Mouse (Mus musculus): ENCODE results near the gene A930033H14Rik. TPM values are rescaled to one million over a fixed set of nuclear protein-coding genes. Genes with fewer than 3 reads are reported as not detected.

The A930033H14Rik gene
- polyA plus RNA-seq, 1 experiment from 2014 or later = 0.81 TPM

GRCm38 (mm10) chr10:69184903-69185302, 28.0 kb downstream of the A930033H14Rik start:
- no peak for DNase-seq (ENCODE audit: low spot score)
- no peak overlapping the region for H3K4me3 ChIP-seq
- no peaks in the 10 kb centered on the region for H3K4me1 ChIP-seq (replicated peaks)
- no peak overlapping the region for H3K27ac ChIP-seq
- WGBS = 92% methylated on average over 4 of the region's 4 CpGs
- H3K27me3 ChIP-seq (ENCODE audit: insufficient read depth, poor library complexity, severe bottlenecking) = no peaks in the 10 kb centered on the region
- H3K36me3 ChIP-seq = no peaks in the 10 kb centered on the region
- no peaks in the 10 kb centered on the region for H3K9me3 ChIP-seq

GRCm38 (mm10) chr10:69180997-69181396, 31.9 kb downstream of the A930033H14Rik start:
- no peaks in the 10 kb centered on the region for H3K9me3 ChIP-seq
- no peaks in the 10 kb centered on the region for H3K27me3 ChIP-seq (ENCODE audit: insufficient read depth, poor library complexity, severe bottlenecking)
- WGBS = 82% methylated on average over 3 of the region's 3 CpGs
- H3K36me3 ChIP-seq = no peaks in the 10 kb centered on the region
- H3K4me1 ChIP-seq (replicated peaks) = no peaks in the 10 kb centered on the region
- no peak overlapping the region for H3K27ac ChIP-seq
- DNase-seq (ENCODE audit: low spot score) = no peak
- H3K4me3 ChIP-seq = no peak overlapping the region

DNA sequence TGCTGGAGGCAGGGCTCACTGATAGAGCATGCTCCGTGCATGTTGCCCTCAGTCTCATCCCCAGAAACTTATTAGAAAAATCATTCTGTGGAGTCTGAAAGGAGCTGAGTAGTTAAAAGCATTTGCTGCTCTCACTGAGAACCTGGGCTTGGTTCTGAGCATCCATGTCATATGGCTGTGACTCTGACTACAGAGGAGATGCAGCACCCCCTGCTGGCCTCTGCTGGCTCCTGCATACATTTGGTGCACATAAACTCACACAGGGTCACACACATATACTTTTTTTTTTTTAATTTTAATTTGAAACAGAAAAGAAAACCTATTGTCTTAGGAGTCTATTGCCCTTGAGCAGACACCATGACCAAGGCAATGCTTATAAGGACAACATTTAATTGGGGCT, 33.6 kb downstream of the A930033H14Rik start:
- DNase-seq (ENCODE audit: low spot score) = no peak
- 93% methylated on average over 1 of the region's 1 CpGs for WGBS
- Histone ChIP-seq H3K9me3 (no peaks in the 10 kb centered on the region), H3K36me3 (no peaks in the 10 kb centered on the region), H3K27me3 (ENCODE audit: insufficient read depth, poor library complexity, severe bottlenecking) (no peaks in the 10 kb centered on the region), H3K4me3 (no peak overlapping the region), H3K27ac (no peak overlapping the region), H3K4me1 (replicated peaks) (no peaks in the 10 kb centered on the region)

- Histone ChIP-seq H3K27me3 (ENCODE audit: insufficient read depth, poor library complexity, severe bottlenecking) (no peaks in the 10 kb centered on the region), H3K4me1 (replicated peaks) (no peaks in the 10 kb centered on the region), H3K9me3 (no peaks in the 10 kb centered on the region), H3K36me3 (no peaks in the 10 kb centered on the region), H3K4me3 (no peak overlapping the region), H3K27ac (no peak overlapping the region)
- 83% methylated on average over 3 of the region's 3 CpGs for WGBS
- no peak for DNase-seq (ENCODE audit: low spot score)
Observed at GRCm38 (mm10) chr10:69176116-69176515, 36.8 kb downstream of the A930033H14Rik start.

- Histone ChIP-seq H3K4me3 (no peak overlapping the region), H3K36me3 (no peaks in the 10 kb centered on the region), H3K27ac (no peak overlapping the region), H3K4me1 (replicated peaks) (no peaks in the 10 kb centered on the region), H3K27me3 (ENCODE audit: insufficient read depth, poor library complexity, severe bottlenecking) (no peaks in the 10 kb centered on the region), H3K9me3 (no peaks in the 10 kb centered on the region)
- no peak for DNase-seq (ENCODE audit: low spot score)
- 85% methylated on average over 3 of the region's 3 CpGs for WGBS
Observed at GRCm38 (mm10) chr10:69172412-69172811, 40.5 kb downstream of the A930033H14Rik start.

GRCm38 (mm10) chr10:69166514-69166913, 46.4 kb downstream of the A930033H14Rik start:
- H3K27me3 ChIP-seq (ENCODE audit: insufficient read depth, poor library complexity, severe bottlenecking) = no peaks in the 10 kb centered on the region
- H3K4me1 ChIP-seq (replicated peaks) = no peaks in the 10 kb centered on the region
- WGBS = 90% methylated on average over 12 of the region's 12 CpGs
- H3K36me3 ChIP-seq = no peaks in the 10 kb centered on the region
- H3K27ac ChIP-seq = no peak overlapping the region
- 0 out of 2 replicates have a peak, but pooled peaks cover 3% of the 10 kb centered on the region for H3K9me3 ChIP-seq
- DNase-seq (ENCODE audit: low spot score) = no peak
- H3K4me3 ChIP-seq = no peak overlapping the region

DNA sequence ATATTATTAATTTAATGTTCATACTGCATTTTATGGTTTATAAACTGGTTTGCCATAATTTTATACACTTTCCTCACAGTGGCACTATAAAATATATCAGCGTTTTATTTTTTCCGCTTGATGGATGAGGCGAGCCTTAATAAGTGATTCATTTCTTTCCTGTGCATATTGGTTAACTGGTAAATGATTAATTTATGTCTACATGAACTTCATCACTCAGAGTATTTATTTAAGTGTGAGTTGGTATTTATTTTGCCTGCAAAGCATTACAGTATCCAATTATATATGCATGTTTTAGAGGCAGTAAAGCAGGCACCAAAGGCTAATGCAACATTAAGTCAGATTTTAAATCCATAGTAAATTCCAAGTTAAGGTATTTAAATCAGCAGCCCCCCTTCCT, 47.1 kb downstream of the A930033H14Rik start:
- no peak overlapping the region for H3K27ac ChIP-seq
- H3K4me1 ChIP-seq (replicated peaks) = no peaks in the 10 kb centered on the region
- no peaks in the 10 kb centered on the region for H3K36me3 ChIP-seq
- 90% methylated on average over 3 of the region's 3 CpGs for WGBS
- H3K27me3 ChIP-seq (ENCODE audit: insufficient read depth, poor library complexity, severe bottlenecking) = no peaks in the 10 kb centered on the region
- 0 out of 2 replicates have a peak, but pooled peaks cover 3% of the 10 kb centered on the region for H3K9me3 ChIP-seq
- no peak for DNase-seq (ENCODE audit: low spot score)
- no peak overlapping the region for H3K4me3 ChIP-seq

GRCm38 (mm10) chr10:69165125-69165524, 47.8 kb downstream of the A930033H14Rik start:
- 59% methylated on average over 7 of the region's 7 CpGs for WGBS

GRCm38 (mm10) chr10:69163216-69163615, 49.7 kb downstream of the A930033H14Rik start:
- 89% methylated on average over 5 of the region's 5 CpGs for WGBS
- Histone ChIP-seq H3K9me3 (0 out of 2 replicates have a peak, but pooled peaks cover 3% of the 10 kb centered on the region), H3K4me1 (replicated peaks) (no peaks in the 10 kb centered on the region), H3K27me3 (ENCODE audit: insufficient read depth, poor library complexity, severe bottlenecking) (no peaks in the 10 kb centered on the region), H3K4me3 (no peak overlapping the region), H3K27ac (no peak overlapping the region), H3K36me3 (no peaks in the 10 kb centered on the region)
- no peak for DNase-seq (ENCODE audit: low spot score)

More at GRCm38 (mm10) chr10:69165125-69165524, 47.8 kb downstream of the A930033H14Rik start:
- no peak overlapping the region for H3K4me3 ChIP-seq
- 0 out of 2 replicates have a peak, but pooled peaks cover 3% of the 10 kb centered on the region for H3K9me3 ChIP-seq
- H3K4me1 ChIP-seq (replicated peaks) = no peaks in the 10 kb centered on the region
- DNase-seq (ENCODE audit: low spot score) = no peak
- H3K27ac ChIP-seq = no peak overlapping the region
- H3K36me3 ChIP-seq = no peaks in the 10 kb centered on the region
- H3K27me3 ChIP-seq (ENCODE audit: insufficient read depth, poor library complexity, severe bottlenecking) = no peaks in the 10 kb centered on the region

GRCm38 (mm10) chr10:69162577-69162976, 50.3 kb downstream of the A930033H14Rik start:
- no peaks in the 10 kb centered on the region for H3K36me3 ChIP-seq
- no peak for DNase-seq (ENCODE audit: low spot score)
- H3K27ac ChIP-seq = no peak overlapping the region
- H3K4me3 ChIP-seq = no peak overlapping the region
- H3K4me1 ChIP-seq (replicated peaks) = no peaks in the 10 kb centered on the region
- 0 out of 2 replicates have a peak, but pooled peaks cover 3% of the 10 kb centered on the region for H3K9me3 ChIP-seq
- 87% methylated on average over 5 of the region's 5 CpGs for WGBS
- no peaks in the 10 kb centered on the region for H3K27me3 ChIP-seq (ENCODE audit: insufficient read depth, poor library complexity, severe bottlenecking)

GRCm38 (mm10) chr10:69161503-69161902, 51.4 kb downstream of the A930033H14Rik start:
- DNase-seq (ENCODE audit: low spot score) = no peak
- Histone ChIP-seq H3K4me1 (replicated peaks) (no peaks in the 10 kb centered on the region), H3K9me3 (0 out of 2 replicates have a peak, but pooled peaks cover 3% of the 10 kb centered on the region), H3K27ac (no peak overlapping the region), H3K36me3 (no peaks in the 10 kb centered on the region), H3K4me3 (no peak overlapping the region), H3K27me3 (ENCODE audit: insufficient read depth, poor library complexity, severe bottlenecking) (no peaks in the 10 kb centered on the region)
- WGBS = 91% methylated on average over 3 of the region's 3 CpGs

GRCm38 (mm10) chr10:69160877-69161276, 52.0 kb downstream of the A930033H14Rik start:
- Histone ChIP-seq H3K27ac (no peak overlapping the region), H3K4me3 (no peak overlapping the region), H3K9me3 (0 out of 2 replicates have a peak, but pooled peaks cover 3% of the 10 kb centered on the region), H3K4me1 (replicated peaks) (no peaks in the 10 kb centered on the region), H3K27me3 (ENCODE audit: insufficient read depth, poor library complexity, severe bottlenecking) (no peaks in the 10 kb centered on the region), H3K36me3 (no peaks in the 10 kb centered on the region)
- 91% methylated on average over 2 of the region's 2 CpGs for WGBS
- DNase-seq (ENCODE audit: low spot score) = no peak
